Mouse (Mus musculus) kidney, adult 2 months (tissue): Measurements from ENCODE around the gene Gm21721.
"Not testable (repeated sequence)": the region's sequence is repeated elsewhere in the genome, so short reads cannot be mapped to it uniquely, and the experiment has no call there.

Experiments
- CTCF ChIP-seq: fragments of 200-500 bp; conservative IDR thresholded peaks from 2 replicates; pipeline ENCODE4 v1.5.1; 2011; ENCODE audit warnings: low read depth, mild to moderate bottlenecking, control low read depth, low read length, moderate library complexity, mixed read lengths; ENCODE audit not compliant: insufficient read depth, insufficient read length
- POLR2A ChIP-seq: fragments of 200-500 bp; IDR thresholded peaks from one replicate; pipeline ENCODE4 v1.6.1; 2011; ENCODE audit warnings: low read depth, low read length, control low read depth

DNA sequence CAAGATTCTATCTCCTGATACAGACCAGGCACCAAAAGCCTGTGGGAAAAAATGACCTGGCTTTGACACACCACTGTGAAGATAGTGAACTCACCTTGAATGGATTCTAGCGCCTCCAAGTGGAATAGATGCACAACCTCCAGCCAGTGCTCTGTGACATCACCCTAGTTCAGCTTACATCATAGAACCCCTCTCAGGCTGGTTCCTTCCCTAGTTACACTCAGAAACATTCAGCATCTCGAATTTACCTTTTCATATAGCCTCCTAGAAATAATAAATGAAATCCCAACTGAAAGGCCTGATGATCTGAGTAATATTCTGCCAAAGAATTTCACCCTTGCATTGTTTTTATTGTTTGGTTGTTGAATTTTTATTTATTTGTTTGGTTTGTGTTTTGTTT is at the start of gene Gm21721:
- TF ChIP-seq CTCF, POLR2A: not testable (repeated sequence)
